Mouse (Mus musculus) left cerebral cortex, adult 2 months (tissue): ENCODE results near the gene Rara. TPM values are rescaled to one million over a fixed set of nuclear protein-coding genes. Genes with fewer than 3 reads are reported as not detected.

ENCODE experiments used
- DNase-seq, 2 experiments: peaks; one replicate each; pipeline ENCODE4 v3.0.0; 2021 to 2022; ENCODE audit warnings: low spot score in 2 of 2, mixed read lengths in 1 of 2; ENCODE audit errors: extremely low spot score in 1 of 2
- H3K27ac ChIP-seq: fragments of 200-600 bp; 2 replicates; pipeline ENCODE4 v1.8.1; 2022
- H3K4me3 ChIP-seq: fragments of 200-600 bp; 2 replicates; pipeline ENCODE4 v1.8.1; 2022
- CTCF ChIP-seq: fragments of 200-600 bp; IDR thresholded peaks from 2 replicates; pipeline ENCODE4 v1.8.1; 2022; ENCODE audit warnings: antibody characterized with exemption, mild to moderate bottlenecking, moderate library complexity
- intact Hi-C: fragments of 180-260 bp; cut with DNase I; formaldehyde crosslinking; loops from one replicate; pipeline ENCODE4 v1.15.1; 2025
- total RNA-seq, 2 experiments: library from RNA; stranded (reverse); gene quantifications; 2 replicates each; pipeline ENCODE4 v1.2.3; 2021

Gene Rara
- total RNA-seq, 2 experiments from 2014 or later: 14.0 to 18.7 TPM

DNA sequence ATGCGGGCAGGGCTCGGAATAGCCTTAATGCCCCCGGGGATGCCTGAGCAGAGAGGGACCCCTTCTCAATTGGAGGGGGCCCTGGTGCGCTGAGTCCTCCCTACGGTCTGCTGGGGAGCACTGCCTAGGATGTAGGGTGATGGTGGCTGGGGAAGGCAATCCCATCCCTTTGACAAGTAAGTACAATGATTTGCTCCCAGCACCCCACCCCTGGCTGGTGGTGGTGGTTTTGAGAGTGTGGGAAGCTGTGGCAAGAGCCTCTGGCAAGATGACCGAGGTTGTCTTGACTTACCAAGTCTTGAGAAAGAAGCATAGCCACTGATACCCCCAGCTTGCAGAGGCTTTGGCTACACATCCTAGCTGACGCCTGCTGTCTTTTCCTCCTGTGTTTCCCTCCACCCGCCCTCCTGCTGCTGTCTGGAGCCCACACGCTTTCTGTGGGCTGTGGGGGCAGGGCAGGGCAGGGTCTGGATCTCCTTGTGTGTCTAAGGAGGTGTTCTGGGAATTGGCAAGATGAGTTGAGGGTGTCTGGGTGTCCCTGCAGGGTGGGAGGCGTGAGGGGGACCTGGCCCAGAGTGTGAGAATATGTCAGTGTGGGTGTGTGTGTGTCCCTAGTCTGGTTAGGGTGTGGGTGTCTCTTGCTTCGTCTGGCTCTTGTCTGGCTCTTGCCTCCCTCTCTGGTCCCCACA is 12.5 kb downstream of the Rara start:
- intact Hi-C loops: loop anchor here (1.0 to 2.0 kb wide), 2 partner anchors 15 to 23 kb away; no protein-coding TSS in a partner anchor
- no peak for TF ChIP-seq CTCF

GRCm38 (mm10) chr11:98940776-98941175 is 13.2 kb downstream of the Rara start:
- TF ChIP-seq CTCF: no peak
- intact Hi-C loops: loop anchor here (1.0 to 2.0 kb wide), 2 partner anchors 14 to 23 kb away; no protein-coding TSS in a partner anchor
- no peak for DNase-seq
- peak overlapping the region; percentile 86; the same call in 1 of the 2 replicates for H3K27ac ChIP-seq
- peak overlapping the region; percentile 13; the same call in 1 of the 2 replicates for H3K4me3 ChIP-seq

More for the DNA sequence above, 12.5 kb downstream of the Rara start:
- DNase-seq: peak; percentile 53 to 62
- H3K27ac ChIP-seq: peak overlapping the region; percentile 4; the same call in 1 of the 2 replicates
- H3K4me3 ChIP-seq: peak overlapping the region; percentile 11; the same call in 1 of the 2 replicates

- Histone ChIP-seq H3K27ac (peak overlapping the region; percentile 86), H3K4me3 (peak overlapping the region; percentile 43)
- intact Hi-C loops: loop anchor here (2.0 kb wide), 1 partner anchor 13 kb away; no protein-coding TSS in a partner anchor
- TF ChIP-seq CTCF: no peak
- DNase-seq: peak; percentile 55 to 67
These were observed 13.8 kb downstream of the Rara start for GRCm38 (mm10) chr11:98941341-98941825.

GRCm38 (mm10) chr11:98941826-98942550 is 14.4 kb downstream of the Rara start:
- TF ChIP-seq CTCF: no peak
- intact Hi-C loops: loop anchor here (2.0 kb wide), 1 partner anchor 13 kb away; no protein-coding TSS in a partner anchor
- Histone ChIP-seq H3K27ac (peak overlapping the region; percentile 86), H3K4me3 (peak overlapping the region; percentile 43)
- DNase-seq: peak in 1 of 2 experiments; percentile 62

DNA sequence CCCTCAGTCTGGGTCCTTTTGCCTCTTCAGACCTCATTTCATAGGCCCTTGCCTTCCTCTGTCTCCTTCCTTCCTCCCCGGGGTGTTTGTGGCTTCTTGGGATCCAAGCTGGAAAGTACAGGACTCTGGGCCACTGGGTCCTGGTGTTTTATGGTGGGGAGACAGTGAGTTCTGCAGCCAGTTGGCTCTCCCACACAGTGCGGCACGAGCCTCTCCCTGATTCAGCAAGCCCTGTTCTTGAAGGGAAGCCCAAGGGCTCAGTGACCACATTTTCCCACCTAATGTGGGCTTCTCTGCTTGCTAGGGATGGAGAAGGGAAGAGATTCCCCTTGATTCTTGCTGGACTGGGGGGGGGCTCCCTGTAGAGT is 14.9 kb downstream of the Rara start:
- Histone ChIP-seq H3K4me3 (no peak overlapping the region; the same call in 1 of the 2 replicates), H3K27ac (peak overlapping the region; percentile 86)
- no peak for DNase-seq
- TF ChIP-seq CTCF: no peak
- intact Hi-C loops: no loop called here

DNA sequence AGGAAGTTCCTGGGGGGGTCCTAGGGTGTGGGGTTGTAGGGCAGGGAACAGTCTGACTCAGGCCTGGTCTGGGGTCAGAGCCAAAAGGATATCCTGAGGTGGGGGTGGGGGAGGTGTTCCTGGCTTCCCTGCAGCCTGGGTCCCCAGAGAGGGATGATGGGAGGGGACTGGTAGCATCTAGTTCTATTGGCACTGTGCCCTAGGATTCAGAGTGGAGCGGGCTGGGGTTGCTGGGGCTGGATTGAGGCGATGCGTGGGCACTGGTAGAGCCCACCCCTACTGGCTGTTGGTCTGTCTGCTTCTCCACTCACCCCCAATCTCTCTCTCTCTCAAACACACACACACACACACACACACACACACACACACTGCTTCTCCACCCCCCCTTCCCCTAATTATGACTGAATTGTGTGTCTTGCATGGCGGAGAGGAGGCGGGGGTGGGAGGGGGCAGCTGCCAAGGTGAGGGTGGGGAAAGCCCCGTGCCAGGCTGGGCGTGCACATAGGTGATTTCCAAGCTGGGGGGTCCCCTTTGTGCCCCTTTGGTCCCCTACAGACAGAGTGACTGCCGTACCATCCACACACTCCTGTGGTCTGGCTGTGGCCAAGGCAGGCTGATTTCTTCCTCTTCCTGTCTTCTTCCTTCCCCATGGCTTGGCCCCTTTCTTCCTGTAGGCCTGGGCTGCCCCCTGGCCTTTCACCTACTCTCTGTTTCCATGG is 15.5 kb downstream of the Rara start:
- intact Hi-C loops: no loop called here
- DNase-seq: no peak
- H3K27ac ChIP-seq: no peak overlapping the region

DNA sequence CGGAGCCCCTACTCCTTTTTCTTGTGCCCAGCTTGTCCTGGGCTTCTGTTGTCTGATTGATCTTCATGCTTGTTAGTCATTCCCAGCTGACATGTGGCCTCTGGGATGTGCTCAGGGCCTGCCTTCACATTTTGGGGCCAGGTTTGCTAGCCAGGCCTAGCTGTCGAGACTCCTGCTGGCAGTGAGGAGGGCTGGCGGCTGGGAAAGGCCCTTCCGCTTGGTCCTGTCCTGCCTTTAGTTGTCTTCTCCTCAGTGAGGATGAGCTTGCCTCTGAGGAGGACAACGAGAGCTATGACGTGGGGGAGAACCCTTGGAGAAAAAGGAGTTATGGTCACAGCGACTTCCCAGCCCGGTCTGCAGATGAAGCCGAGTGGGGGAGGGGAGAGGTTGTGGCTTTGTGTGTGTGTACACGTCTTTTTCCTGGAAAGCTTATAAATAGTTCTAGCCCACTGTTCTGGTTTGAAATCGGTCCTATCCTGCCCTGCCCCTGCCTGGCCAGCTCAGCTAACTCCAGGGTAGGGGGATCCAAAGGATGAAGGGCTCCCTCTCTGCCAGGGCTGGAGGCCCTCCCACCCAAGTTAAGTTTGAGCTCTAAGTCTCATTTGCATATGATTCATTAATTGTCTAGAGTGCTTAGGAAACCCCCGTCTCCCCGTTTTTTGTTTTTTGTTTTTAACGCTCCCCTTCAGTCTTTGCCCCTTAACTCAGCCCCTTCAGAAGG is 16.3 kb downstream of the Rara start:
- DNase-seq: no peak
- intact Hi-C loops: no loop called here
- no peak for TF ChIP-seq CTCF
- Histone ChIP-seq H3K27ac (no peak overlapping the region), H3K4me3 (no peak overlapping the region)

More for the DNA sequence above, 15.5 kb downstream of the Rara start:
- no peak overlapping the region for H3K4me3 ChIP-seq
- TF ChIP-seq CTCF: no peak

DNA sequence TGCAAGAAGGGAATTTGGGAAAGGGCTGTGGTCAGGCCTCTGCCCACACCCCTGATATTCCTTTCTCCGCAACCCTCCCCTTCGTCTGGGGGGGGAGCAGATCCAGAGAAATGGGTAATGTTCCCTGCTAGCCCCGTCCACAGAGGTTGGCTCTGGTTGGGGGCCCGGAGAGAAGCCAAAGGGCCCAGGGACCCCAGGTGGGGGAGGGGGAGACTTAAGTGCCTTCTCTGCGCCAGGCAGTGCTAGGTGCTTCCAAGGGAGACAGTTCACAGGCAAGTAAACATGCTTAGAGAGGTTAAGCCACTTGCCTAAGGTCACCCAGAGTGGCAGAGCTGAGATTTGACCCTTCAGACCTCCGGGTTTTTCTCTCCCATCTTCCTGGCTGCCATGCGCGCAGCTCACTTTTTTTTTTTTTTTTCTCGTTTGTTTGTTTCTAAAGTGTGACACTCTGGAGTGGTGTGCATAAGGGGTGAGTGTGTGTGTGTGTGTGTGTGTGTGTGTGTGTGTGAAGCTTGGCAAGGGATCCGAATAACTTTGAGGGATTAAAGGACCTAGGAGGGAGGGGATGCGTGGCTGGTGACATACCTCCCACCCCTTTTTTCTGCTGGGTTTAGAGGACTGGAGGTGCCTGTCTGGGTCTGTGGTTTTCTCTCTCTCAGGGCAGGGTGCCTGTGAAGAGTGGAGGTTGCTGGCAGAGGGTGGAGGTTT is 17.4 kb downstream of the Rara start:
- no peak for DNase-seq
- H3K4me3 ChIP-seq: no peak overlapping the region
- intact Hi-C loops: no loop called here
- TF ChIP-seq CTCF: no peak
- H3K27ac ChIP-seq: no peak overlapping the region

- intact Hi-C loops: no loop called here
- DNase-seq: no peak
- Histone ChIP-seq H3K4me3 (no peak overlapping the region), H3K27ac (no peak overlapping the region)
- no peak for TF ChIP-seq CTCF
These were observed 18.0 kb downstream of the Rara start for GRCm38 (mm10) chr11:98945605-98945977.

GRCm38 (mm10) chr11:98947969-98948569 is 20.5 kb downstream of the Rara start:
- Histone ChIP-seq H3K27ac (no peak overlapping the region), H3K4me3 (no peak overlapping the region)
- no peak for TF ChIP-seq CTCF
- DNase-seq: no peak
- intact Hi-C loops: no loop called here
